Mouse (Mus musculus) hindbrain, embryonic 16.5 days (tissue): Measurements from ENCODE around the gene Bcorl1. TPM values are rescaled to one million over a fixed set of nuclear protein-coding genes. Genes with fewer than 3 reads are reported as not detected.

ENCODE experiments used
- polyA plus RNA-seq: library from polyadenylated mRNA; unstranded; fragments of >200 nt; fragmentation: Nextera tagmentation; extraction: Ambion mirVana; gene quantifications from 2 replicates; pipeline ENCODE4 v1.2.1, GENCODE M21; 2015

Gene Bcorl1
- polyA plus RNA-seq, 1 experiment from 2014 or later, result 6.8 TPM

Other genes with a start within 250 kb of the Bcorl1 start
- 0.76 and 1.1 TPM in 2 replicates for gene Xpnpep2, start 232.6 kb upstream of the Bcorl1 start, polyA plus RNA-seq
- 1.2 and 1.4 TPM in 2 replicates for gene Sash3, start 194.9 kb upstream of the Bcorl1 start, polyA plus RNA-seq
- gene Zdhhc9, start 132.5 kb upstream of the Bcorl1 start, polyA plus RNA-seq, result 6.6 and 9.1 TPM in 2 replicates
- 11.8 and 13.2 TPM in 2 replicates for gene Utp14a, start 84.5 kb upstream of the Bcorl1 start, polyA plus RNA-seq
- 0.35 and 0.82 TPM in 2 replicates for gene Elf4, start 121.8 kb downstream of the Bcorl1 start, polyA plus RNA-seq
- gene Aifm1, start 172.2 kb downstream of the Bcorl1 start, polyA plus RNA-seq, result 42.1 and 45.1 TPM in 2 replicates
- 88.5 and 98.7 TPM in 2 replicates for gene Rab33a, start 177.9 kb downstream of the Bcorl1 start, polyA plus RNA-seq